Mouse (Mus musculus) heart, embryonic 10.5 days (tissue): Measurements from ENCODE around the gene Rbms3. TPM values are rescaled to one million over a fixed set of nuclear protein-coding genes. Genes with fewer than 3 reads are reported as not detected.

Source experiments
- DNase-seq: peaks from one replicate; pipeline ENCODE4 v3.0.0-alpha.2; 2017; ENCODE audit warnings: low spot score
- H3K27ac ChIP-seq: fragments of 300-500 bp; sonication (generic); 2 replicates; pipeline ENCODE4 v1.5.1; 2016; ENCODE audit warnings: mild to moderate bottlenecking
- H3K27me3 ChIP-seq: fragments of 300-500 bp; sonication (generic); 2 replicates; pipeline ENCODE4 v1.6.1; 2016; ENCODE audit warnings: mild to moderate bottlenecking; ENCODE audit not compliant: poor library complexity, insufficient read depth, severe bottlenecking
- H3K36me3 ChIP-seq: fragments of 300-500 bp; sonication (generic); 2 replicates; pipeline ENCODE4 v1.6.1; 2016; ENCODE audit warnings: mild to moderate bottlenecking, moderate library complexity
- H3K4me1 ChIP-seq: fragments of 300-500 bp; sonication (generic); 2 replicates; pipeline ENCODE4 v1.6.1; 2016; ENCODE audit warnings: mild to moderate bottlenecking
- H3K4me3 ChIP-seq: fragments of 300-500 bp; sonication (generic); 2 replicates; pipeline ENCODE4 v1.5.1; 2016; ENCODE audit warnings: mild to moderate bottlenecking, moderate library complexity
- H3K9me3 ChIP-seq: fragments of 300-500 bp; sonication (generic); 2 replicates; pipeline ENCODE4 v1.6.1; 2016; ENCODE audit warnings: mild to moderate bottlenecking, moderate library complexity
- WGBS: fragments of 180-500 bp; shearing (Covaris S2); methylation state at CpG from one replicate; pipeline ENCODE4 v1.1.7; 2016; 5-methylcytosine and 5-hydroxymethylcytosine counted together
- polyA plus RNA-seq: library from polyadenylated mRNA; unstranded; fragments of >200 nt; fragmentation: Nextera tagmentation; extraction: Ambion mirVana; gene quantifications from 2 replicates; pipeline ENCODE4 v1.2.1, GENCODE M21; 2016

Gene Rbms3
- polyA plus RNA-seq, 1 experiment from 2014 or later, result 37.5 TPM

GRCm38 (mm10) chr9:116886973-116887680 lies 742.6 kb downstream of the Rbms3 start:
- no peaks in the 10 kb centered on the region for H3K36me3 ChIP-seq
- no peak overlapping the region for H3K4me3 ChIP-seq
- no peak overlapping the region for H3K27ac ChIP-seq
- 0 out of 2 replicates have a peak, but pooled peaks cover 2% of the 10 kb centered on the region for H3K4me1 ChIP-seq
- no peak for DNase-seq
- 83% methylated on average over 9 of the region's 9 CpGs for WGBS
- H3K9me3 ChIP-seq, result no peaks in the 10 kb centered on the region
- H3K27me3 ChIP-seq, result no peaks in the 10 kb centered on the region

- Histone ChIP-seq H3K4me3 (no peak overlapping the region), H3K36me3 (no peaks in the 10 kb centered on the region), H3K4me1 (0 out of 2 replicates have a peak, but pooled peaks cover 4% of the 10 kb centered on the region), H3K9me3 (no peaks in the 10 kb centered on the region), H3K27ac (no peak overlapping the region), H3K27me3 (no peaks in the 10 kb centered on the region)
- no peak for DNase-seq
- WGBS, result 64% methylated on average over 5 of the region's 5 CpGs
Observed at GRCm38 (mm10) chr9:116885617-116886016, 744.1 kb downstream of the Rbms3 start.

- no peak overlapping the region for H3K4me3 ChIP-seq
- H3K4me1 ChIP-seq, result 0 out of 2 replicates have a peak, but pooled peaks cover 5% of the 10 kb centered on the region
- 71% methylated on average over 4 of the region's 4 CpGs for WGBS
- no peak for DNase-seq
- no peaks in the 10 kb centered on the region for H3K9me3 ChIP-seq
- no peak overlapping the region for H3K27ac ChIP-seq
- H3K27me3 ChIP-seq, result no peaks in the 10 kb centered on the region
- H3K36me3 ChIP-seq, result 0 out of 2 replicates have a peak, but pooled peaks cover 7% of the 10 kb centered on the region
Observed at GRCm38 (mm10) chr9:116880503-116880902, 749.2 kb downstream of the Rbms3 start.

GRCm38 (mm10) chr9:116879600-116880457 lies 749.9 kb downstream of the Rbms3 start:
- H3K9me3 ChIP-seq, result no peaks in the 10 kb centered on the region

GRCm38 (mm10) chr9:116876786-116877185 lies 752.9 kb downstream of the Rbms3 start:
- 85% methylated on average over 3 of the region's 3 CpGs for WGBS
- Histone ChIP-seq H3K36me3 (0 out of 2 replicates have a peak, but pooled peaks cover 7% of the 10 kb centered on the region), H3K27ac (no peak overlapping the region), H3K4me3 (no peak overlapping the region), H3K27me3 (no peaks in the 10 kb centered on the region), H3K4me1 (peaks cover 35% of the 10 kb centered on the region), H3K9me3 (no peaks in the 10 kb centered on the region)
- DNase-seq, result no peak

More at GRCm38 (mm10) chr9:116879600-116880457, 749.9 kb downstream of the Rbms3 start:
- no peaks in the 10 kb centered on the region for H3K27me3 ChIP-seq
- no peak overlapping the region for H3K4me3 ChIP-seq
- DNase-seq, result no peak
- H3K36me3 ChIP-seq, result 0 out of 2 replicates have a peak, but pooled peaks cover 7% of the 10 kb centered on the region
- peaks cover 8% of the 10 kb centered on the region; the same call in 1 of the 2 replicates for H3K4me1 ChIP-seq
- H3K27ac ChIP-seq, result no peak overlapping the region
- WGBS, result 75% methylated on average over 10 of the region's 10 CpGs

- peaks cover 32% of the 10 kb centered on the region for H3K4me1 ChIP-seq
- H3K36me3 ChIP-seq, result 0 out of 2 replicates have a peak, but pooled peaks cover 2% of the 10 kb centered on the region
- DNase-seq, result no peak
- H3K9me3 ChIP-seq, result peaks cover 3% of the 10 kb centered on the region; the same call in 1 of the 2 replicates
- H3K27ac ChIP-seq, result peak overlapping the region; percentile 72
- no peaks in the 10 kb centered on the region for H3K27me3 ChIP-seq
- 30% methylated on average over 2 of the region's 2 CpGs for WGBS
- no peak overlapping the region for H3K4me3 ChIP-seq
Observed at GRCm38 (mm10) chr9:116873976-116874320, 755.8 kb downstream of the Rbms3 start.

- H3K4me3 ChIP-seq, result peak overlapping the region; percentile 12; the same call in 1 of the 2 replicates
- WGBS, result 31% methylated on average over 30 of the region's 30 CpGs
- peaks cover 3% of the 10 kb centered on the region; the same call in 1 of the 2 replicates for H3K9me3 ChIP-seq
- H3K36me3 ChIP-seq, result no peaks in the 10 kb centered on the region
- H3K27me3 ChIP-seq, result no peaks in the 10 kb centered on the region
- peak overlapping the region; percentile 72 for H3K27ac ChIP-seq
- DNase-seq, result peak; percentile 79
- H3K4me1 ChIP-seq, result peaks cover 32% of the 10 kb centered on the region
Observed at GRCm38 (mm10) chr9:116873033-116873975, 756.4 kb downstream of the Rbms3 start.

GRCm38 (mm10) chr9:116872346-116872745 lies 757.4 kb downstream of the Rbms3 start:
- Histone ChIP-seq H3K27ac (peak overlapping the region; percentile 37; the same call in 1 of the 2 replicates), H3K4me3 (no peak overlapping the region), H3K36me3 (no peaks in the 10 kb centered on the region), H3K27me3 (no peaks in the 10 kb centered on the region), H3K9me3 (peaks cover 3% of the 10 kb centered on the region; the same call in 1 of the 2 replicates), H3K4me1 (peaks cover 32% of the 10 kb centered on the region)
- DNase-seq, result no peak
- 60% methylated on average over 6 of the region's 6 CpGs for WGBS

- Histone ChIP-seq H3K27ac (no peak overlapping the region), H3K9me3 (peaks cover 3% of the 10 kb centered on the region; the same call in 1 of the 2 replicates), H3K36me3 (no peaks in the 10 kb centered on the region), H3K4me1 (peaks cover 32% of the 10 kb centered on the region), H3K4me3 (no peak overlapping the region), H3K27me3 (no peaks in the 10 kb centered on the region)
- no peak for DNase-seq
- WGBS, result 68% methylated on average over 5 of the region's 5 CpGs
Observed at GRCm38 (mm10) chr9:116871576-116871975, 758.1 kb downstream of the Rbms3 start.

- Histone ChIP-seq H3K27ac (no peak overlapping the region), H3K9me3 (no peaks in the 10 kb centered on the region; the same call in 1 of the 2 replicates), H3K4me3 (no peak overlapping the region), H3K27me3 (no peaks in the 10 kb centered on the region), H3K36me3 (peaks cover 4% of the 10 kb centered on the region; the same call in 1 of the 2 replicates), H3K4me1 (peaks cover 10% of the 10 kb centered on the region)
- DNase-seq, result no peak
- WGBS, result 84% methylated on average over 7 of the region's 7 CpGs
Observed at GRCm38 (mm10) chr9:116866060-116866459, 763.7 kb downstream of the Rbms3 start.

- H3K4me1 ChIP-seq, result peaks cover 10% of the 10 kb centered on the region
- peak overlapping the region; percentile 59; the same call in 1 of the 2 replicates for H3K27ac ChIP-seq
- H3K27me3 ChIP-seq, result no peaks in the 10 kb centered on the region
- peaks cover 4% of the 10 kb centered on the region; the same call in 1 of the 2 replicates for H3K36me3 ChIP-seq
- WGBS, result 38% methylated on average over 4 of the region's 4 CpGs
- no peak for DNase-seq
- H3K4me3 ChIP-seq, result no peak overlapping the region
- H3K9me3 ChIP-seq, result no peaks in the 10 kb centered on the region; the same call in 1 of the 2 replicates
Observed at GRCm38 (mm10) chr9:116863626-116864025, 766.1 kb downstream of the Rbms3 start.

GRCm38 (mm10) chr9:116862341-116862740 lies 767.4 kb downstream of the Rbms3 start:
- DNase-seq, result no peak
- Histone ChIP-seq H3K27me3 (no peaks in the 10 kb centered on the region), H3K36me3 (peaks cover 4% of the 10 kb centered on the region; the same call in 1 of the 2 replicates), H3K4me3 (no peak overlapping the region), H3K9me3 (no peaks in the 10 kb centered on the region; the same call in 1 of the 2 replicates), H3K4me1 (peaks cover 10% of the 10 kb centered on the region), H3K27ac (no peak overlapping the region)
- WGBS, result 88% methylated on average over 3 of the region's 3 CpGs
